Mouse (Mus musculus): Measurements from ENCODE around the gene Hnrnpll. TPM values are rescaled to one million over a fixed set of nuclear protein-coding genes. Genes with fewer than 3 reads are reported as not detected.

The Hnrnpll gene
- 55.6 and 61.0 TPM in 2 replicates for polyA plus RNA-seq (2014; fragmentation: Nextera tagmentation; extraction: Ambion mirVana)

DNA sequence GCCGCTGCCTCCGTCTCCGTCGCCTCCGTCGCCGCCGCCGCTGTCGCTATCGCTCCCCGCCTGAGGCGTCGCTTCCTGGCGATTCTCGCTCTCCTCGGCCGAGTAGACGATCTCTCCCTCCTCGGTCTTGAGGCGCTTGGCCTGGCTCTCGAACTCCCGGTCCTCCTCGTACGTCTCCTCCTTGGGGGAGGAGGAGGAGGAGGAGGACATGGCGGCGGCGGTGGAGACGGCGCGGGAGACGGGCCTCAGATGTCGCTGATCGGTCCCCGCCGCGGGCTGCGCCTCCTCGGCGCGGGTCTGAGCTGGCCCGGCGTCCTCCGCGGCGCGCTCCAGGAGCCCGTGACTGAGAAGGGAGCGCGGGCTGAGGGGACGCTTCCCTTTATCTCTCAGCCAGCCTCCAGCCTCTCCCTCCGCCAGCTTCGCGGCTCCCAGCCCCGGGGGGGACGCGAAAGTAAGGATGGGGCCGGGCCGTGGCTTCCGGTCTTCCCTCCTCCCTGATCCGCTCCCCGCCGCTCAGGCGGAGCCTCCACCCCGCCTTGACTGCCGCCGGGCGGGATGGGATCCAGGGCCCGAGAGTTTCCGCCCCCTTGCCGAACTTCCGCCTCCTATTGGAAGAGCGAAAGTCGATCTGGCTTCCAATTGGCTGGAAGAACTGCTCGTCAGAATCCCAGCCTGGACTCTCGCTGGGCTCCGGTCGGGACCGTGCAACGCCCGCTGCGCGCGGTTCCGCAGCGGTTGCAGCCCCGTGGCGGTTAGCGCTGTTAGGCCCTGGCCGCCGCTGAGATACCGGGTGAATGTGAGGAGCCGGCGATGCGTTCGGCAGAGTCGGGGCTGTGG, at the start of gene Hnrnpll:
Gene Hnrnpll (minus strand): TSS at position 552 of the 837 bp plus-strand sequence.
- Histone ChIP-seq H3K4me2 (ENCODE audit: low read depth, low read length) (peak within 1 kb of the TSS; percentile 67), H3K27me3 (replicated peaks; ENCODE audit: control insufficient read depth, insufficient read depth, low read length) (no peaks in the 10 kb centered on the region), H3K4me3 (ENCODE audit: low read depth, low read length) (peak within 1 kb of the TSS; percentile 100), H3K27ac (replicated peaks; ENCODE audit: low read depth, low read length) (peak within 1 kb of the TSS; percentile 100), H3K9ac (ENCODE audit: low read depth, low read length) (peak within 1 kb of the TSS; percentile 99), H3K36me3 (ENCODE audit: control insufficient read depth, insufficient read depth, low read length) (no peaks in the 10 kb centered on the region), H3K4me1 (ENCODE audit: control insufficient read depth, insufficient read depth, low read length) (peaks cover 17% of the 10 kb centered on the region; the same call in 1 of the 2 replicates), H3K9me3 (ENCODE audit: control insufficient read depth, low read length) (no peaks in the 10 kb centered on the region)
- ATAC-seq (ENCODE audit: low read depth) (peak; percentile 97), DNase-seq (ENCODE audit: low spot score) (peak; percentile 99)
- under 1% methylated on average over 58 of the region's 97 CpGs for WGBS

DNA sequence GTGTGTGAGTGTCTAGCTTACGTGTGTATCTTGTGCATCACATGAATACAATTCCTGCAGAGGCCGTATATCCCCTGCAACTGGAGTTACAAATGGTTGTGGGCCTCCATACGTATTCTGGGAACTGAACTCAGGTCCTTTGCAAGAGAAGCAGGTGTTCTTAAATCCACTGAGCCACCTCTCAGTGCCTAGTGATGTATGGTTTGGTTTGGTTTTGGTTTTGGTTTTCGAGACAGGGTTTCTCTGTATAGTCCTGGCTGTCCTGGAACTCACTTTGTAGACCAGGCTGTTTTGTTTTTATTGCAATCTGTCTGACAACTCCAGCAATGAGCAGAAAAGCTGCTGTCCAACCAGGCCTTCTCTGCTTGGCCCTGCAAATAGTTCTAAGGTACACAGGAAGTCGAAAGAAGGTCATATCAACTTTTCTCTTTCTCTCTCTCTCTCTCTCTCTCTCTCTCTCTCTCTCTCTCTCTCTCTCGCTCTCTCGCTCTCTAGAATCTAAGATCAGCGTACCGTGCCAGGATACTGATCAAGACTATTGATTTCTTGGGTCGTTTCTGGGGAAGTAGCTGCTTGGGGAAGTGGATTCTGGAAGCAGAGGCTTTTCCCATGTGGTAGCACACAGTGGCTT, 43.3 kb upstream of the Hnrnpll start:
- no peaks in the 10 kb centered on the region for H3K27me3 ChIP-seq (replicated peaks; ENCODE audit: control insufficient read depth, insufficient read depth, low read length)
- no peak overlapping the region for H3K4me3 ChIP-seq (ENCODE audit: low read depth, low read length)
- DNase-seq (ENCODE audit: low spot score) (no peak), ATAC-seq (ENCODE audit: low read depth) (no peak)
- no peak overlapping the region for H3K27ac ChIP-seq (replicated peaks; ENCODE audit: low read depth, low read length)
- no peak overlapping the region for H3K4me2 ChIP-seq (ENCODE audit: low read depth, low read length)
- H3K9me3 ChIP-seq (ENCODE audit: control insufficient read depth, low read length) = no peaks in the 10 kb centered on the region
- WGBS = 84% methylated on average over 10 of the region's 10 CpGs
- H3K36me3 ChIP-seq (ENCODE audit: control insufficient read depth, insufficient read depth, low read length) = no peaks in the 10 kb centered on the region
- H3K9ac ChIP-seq (ENCODE audit: low read depth, low read length) = no peak overlapping the region
- no peaks in the 10 kb centered on the region for H3K4me1 ChIP-seq (ENCODE audit: control insufficient read depth, insufficient read depth, low read length)

GRCm38 (mm10) chr17:80099823-80100222, 37.7 kb upstream of the Hnrnpll start:
- H3K27me3 ChIP-seq (replicated peaks; ENCODE audit: control insufficient read depth, insufficient read depth, low read length) = no peaks in the 10 kb centered on the region
- H3K4me3 ChIP-seq (ENCODE audit: low read depth, low read length) = no peak overlapping the region
- no peak for DNase-seq (ENCODE audit: low spot score)
- no peaks in the 10 kb centered on the region for H3K36me3 ChIP-seq (ENCODE audit: control insufficient read depth, insufficient read depth, low read length)
- 80% methylated on average over 6 of the region's 6 CpGs for WGBS
- H3K4me1 ChIP-seq (ENCODE audit: control insufficient read depth, insufficient read depth, low read length) = peaks cover 6% of the 10 kb centered on the region
- no peak overlapping the region for H3K9ac ChIP-seq (ENCODE audit: low read depth, low read length)
- H3K4me2 ChIP-seq (ENCODE audit: low read depth, low read length) = no peak overlapping the region
- H3K9me3 ChIP-seq (ENCODE audit: control insufficient read depth, low read length) = no peaks in the 10 kb centered on the region
- H3K27ac ChIP-seq (replicated peaks; ENCODE audit: low read depth, low read length) = no peak overlapping the region
- no peak for ATAC-seq (ENCODE audit: low read depth)

- no peak for DNase-seq (ENCODE audit: low spot score)
Observed at GRCm38 (mm10) chr17:80097221-80097620, 35.1 kb upstream of the Hnrnpll start.

GRCm38 (mm10) chr17:80096720-80097114, 34.6 kb upstream of the Hnrnpll start:
- Histone ChIP-seq H3K27ac (replicated peaks; ENCODE audit: low read depth, low read length) (no peak overlapping the region), H3K9ac (ENCODE audit: low read depth, low read length) (no peak overlapping the region), H3K9me3 (ENCODE audit: control insufficient read depth, low read length) (no peaks in the 10 kb centered on the region), H3K36me3 (ENCODE audit: control insufficient read depth, insufficient read depth, low read length) (no peaks in the 10 kb centered on the region), H3K27me3 (replicated peaks; ENCODE audit: control insufficient read depth, insufficient read depth, low read length) (no peaks in the 10 kb centered on the region), H3K4me1 (ENCODE audit: control insufficient read depth, insufficient read depth, low read length) (peaks cover 6% of the 10 kb centered on the region), H3K4me2 (ENCODE audit: low read depth, low read length) (0 out of 2 replicates have a peak overlapping the region, but pooled peaks have one; percentile 45), H3K4me3 (ENCODE audit: low read depth, low read length) (no peak overlapping the region)
- no peak for DNase-seq (ENCODE audit: low spot score)
- 84% methylated on average over 8 of the region's 8 CpGs for WGBS
- no peak for ATAC-seq (ENCODE audit: low read depth)

More at GRCm38 (mm10) chr17:80097221-80097620, 35.1 kb upstream of the Hnrnpll start:
- H3K4me3 ChIP-seq (ENCODE audit: low read depth, low read length) = no peak overlapping the region
- H3K9ac ChIP-seq (ENCODE audit: low read depth, low read length) = no peak overlapping the region
- no peak overlapping the region for H3K4me2 ChIP-seq (ENCODE audit: low read depth, low read length)
- H3K36me3 ChIP-seq (ENCODE audit: control insufficient read depth, insufficient read depth, low read length) = no peaks in the 10 kb centered on the region
- H3K4me1 ChIP-seq (ENCODE audit: control insufficient read depth, insufficient read depth, low read length) = peaks cover 6% of the 10 kb centered on the region
- H3K9me3 ChIP-seq (ENCODE audit: control insufficient read depth, low read length) = no peaks in the 10 kb centered on the region
- no peak for ATAC-seq (ENCODE audit: low read depth)
- no peak overlapping the region for H3K27ac ChIP-seq (replicated peaks; ENCODE audit: low read depth, low read length)
- H3K27me3 ChIP-seq (replicated peaks; ENCODE audit: control insufficient read depth, insufficient read depth, low read length) = no peaks in the 10 kb centered on the region
- 43% methylated on average over 2 of the region's 2 CpGs for WGBS

- peak; percentile 84 for ATAC-seq (ENCODE audit: low read depth)
- peak; percentile 86 for DNase-seq (ENCODE audit: low spot score)
- Histone ChIP-seq H3K4me2 (ENCODE audit: low read depth, low read length) (peak overlapping the region; percentile 45), H3K9me3 (ENCODE audit: control insufficient read depth, low read length) (no peaks in the 10 kb centered on the region), H3K4me3 (ENCODE audit: low read depth, low read length) (peak overlapping the region; percentile 16; the same call in 1 of the 2 replicates), H3K27ac (replicated peaks; ENCODE audit: low read depth, low read length) (no peak overlapping the region), H3K4me1 (ENCODE audit: control insufficient read depth, insufficient read depth, low read length) (peaks cover 6% of the 10 kb centered on the region), H3K36me3 (ENCODE audit: control insufficient read depth, insufficient read depth, low read length) (no peaks in the 10 kb centered on the region), H3K27me3 (replicated peaks; ENCODE audit: control insufficient read depth, insufficient read depth, low read length) (no peaks in the 10 kb centered on the region), H3K9ac (ENCODE audit: low read depth, low read length) (peak overlapping the region; percentile 38; the same call in 1 of the 2 replicates)
- 12% methylated on average over 20 of the region's 20 CpGs for WGBS
Observed at GRCm38 (mm10) chr17:80096043-80096719, 34.0 kb upstream of the Hnrnpll start.

DNA sequence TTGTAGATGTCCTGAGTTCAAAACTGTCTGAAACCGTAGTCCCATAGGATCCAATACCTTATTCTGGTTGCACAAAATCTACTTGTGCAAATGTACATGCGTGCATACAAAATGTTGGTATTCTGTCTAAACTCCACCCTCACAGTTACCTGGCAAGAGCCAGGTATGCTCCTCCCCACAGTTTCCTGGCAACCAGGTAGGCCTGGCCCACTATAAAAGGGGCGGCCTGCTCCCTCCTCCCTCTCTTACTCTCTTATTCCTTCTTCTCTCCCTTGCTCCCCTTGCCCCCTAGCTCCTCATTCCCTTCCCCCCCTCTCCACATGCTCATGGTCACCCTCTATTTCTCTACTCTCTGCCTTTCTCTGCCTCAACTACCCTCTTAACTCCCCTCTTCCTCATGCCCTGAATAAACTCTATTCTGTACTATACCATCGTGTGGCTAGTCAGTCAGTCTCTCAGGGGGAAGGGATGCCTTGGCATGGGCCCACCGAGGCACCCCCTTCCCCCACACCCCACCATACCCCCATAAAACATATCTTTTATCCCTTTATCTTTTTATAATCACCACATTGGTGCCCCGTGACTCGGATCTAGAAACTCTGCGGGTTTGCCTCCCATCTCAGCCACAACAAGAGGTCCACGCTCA, 33.2 kb upstream of the Hnrnpll start:
- Histone ChIP-seq H3K9me3 (ENCODE audit: control insufficient read depth, low read length) (no peaks in the 10 kb centered on the region), H3K4me3 (ENCODE audit: low read depth, low read length) (no peak overlapping the region), H3K4me1 (ENCODE audit: control insufficient read depth, insufficient read depth, low read length) (peaks cover 6% of the 10 kb centered on the region), H3K27ac (replicated peaks; ENCODE audit: low read depth, low read length) (no peak overlapping the region), H3K27me3 (replicated peaks; ENCODE audit: control insufficient read depth, insufficient read depth, low read length) (no peaks in the 10 kb centered on the region), H3K9ac (ENCODE audit: low read depth, low read length) (no peak overlapping the region), H3K4me2 (ENCODE audit: low read depth, low read length) (peak overlapping the region; percentile 45), H3K36me3 (ENCODE audit: control insufficient read depth, insufficient read depth, low read length) (no peaks in the 10 kb centered on the region)
- ATAC-seq (ENCODE audit: low read depth) (no peak), DNase-seq (ENCODE audit: low spot score) (no peak)
- 81% methylated on average over 9 of the region's 9 CpGs for WGBS

- DNase-seq (ENCODE audit: low spot score) = no peak
- H3K9me3 ChIP-seq (ENCODE audit: control insufficient read depth, low read length) = no peaks in the 10 kb centered on the region
- 48% methylated on average over 6 of the region's 6 CpGs for WGBS
- H3K27ac ChIP-seq (replicated peaks; ENCODE audit: low read depth, low read length) = no peak overlapping the region
- peaks cover 6% of the 10 kb centered on the region for H3K4me1 ChIP-seq (ENCODE audit: control insufficient read depth, insufficient read depth, low read length)
- H3K4me3 ChIP-seq (ENCODE audit: low read depth, low read length) = no peak overlapping the region
- H3K9ac ChIP-seq (ENCODE audit: low read depth, low read length) = no peak overlapping the region
- no peak overlapping the region for H3K4me2 ChIP-seq (ENCODE audit: low read depth, low read length)
- no peaks in the 10 kb centered on the region for H3K27me3 ChIP-seq (replicated peaks; ENCODE audit: control insufficient read depth, insufficient read depth, low read length)
- H3K36me3 ChIP-seq (ENCODE audit: control insufficient read depth, insufficient read depth, low read length) = no peaks in the 10 kb centered on the region
- no peak for ATAC-seq (ENCODE audit: low read depth)
Observed at GRCm38 (mm10) chr17:80091879-80092549, 29.9 kb upstream of the Hnrnpll start.

All from embryonic facial prominence, embryonic 14.5 days (tissue).